Mouse (Mus musculus): ENCODE data around the gene Fam13a.

Fam13a gene

GRCm38 (mm10) chr6:58932515-58933188 is 91.7 kb downstream of the Fam13a start:
- no peak for DNase-seq

DNA sequence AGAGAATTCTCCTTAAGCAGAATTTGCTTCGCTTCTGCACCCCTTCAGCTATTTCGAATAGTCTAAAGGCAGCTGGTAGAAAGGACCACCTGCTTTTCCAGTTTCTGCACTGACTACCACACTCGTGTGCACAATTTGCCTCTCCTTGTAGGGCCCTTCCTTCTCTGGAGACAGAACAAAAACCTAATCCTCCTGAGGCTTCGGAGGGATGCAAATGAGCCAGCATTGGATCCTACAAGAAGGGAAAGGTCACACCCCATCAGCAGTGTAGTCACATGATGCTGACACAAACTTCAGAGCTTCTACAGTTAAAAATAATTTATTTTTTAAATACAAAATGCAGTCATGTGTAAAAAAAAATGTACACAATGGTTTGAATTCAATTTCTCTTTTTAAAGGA is 93.2 kb downstream of the Fam13a start:
- no peak for DNase-seq

DNA sequence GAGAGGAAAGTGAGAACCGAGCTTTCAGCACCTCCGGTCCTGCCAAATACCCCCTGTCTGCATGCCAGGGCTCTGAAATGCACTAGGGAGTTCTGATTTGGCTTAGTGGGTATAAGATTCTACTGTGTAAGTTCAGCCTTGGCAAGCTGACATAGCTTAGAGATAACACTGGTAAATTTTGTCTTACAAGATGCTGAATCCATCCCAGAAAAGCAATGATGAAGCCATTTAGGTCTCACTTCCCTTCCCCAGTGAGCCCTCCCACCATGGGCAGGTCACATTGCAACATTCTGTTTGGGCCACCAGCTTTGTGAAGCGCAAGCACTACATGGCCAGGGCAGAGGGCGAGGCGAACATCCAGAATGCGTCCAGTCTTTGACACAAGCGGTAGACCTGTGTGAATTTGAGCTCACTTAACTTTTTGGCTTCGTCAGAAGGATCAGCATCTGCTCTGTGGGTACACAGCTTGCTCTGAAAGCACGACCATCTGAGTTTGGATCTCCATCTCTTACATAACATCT is 94.4 kb downstream of the Fam13a start:
- peak; percentile 43 for DNase-seq

- DNase-seq = peak; percentile 85
Measured at GRCm38 (mm10) chr6:58927881-58928280, 96.5 kb downstream of the Fam13a start.

DNA sequence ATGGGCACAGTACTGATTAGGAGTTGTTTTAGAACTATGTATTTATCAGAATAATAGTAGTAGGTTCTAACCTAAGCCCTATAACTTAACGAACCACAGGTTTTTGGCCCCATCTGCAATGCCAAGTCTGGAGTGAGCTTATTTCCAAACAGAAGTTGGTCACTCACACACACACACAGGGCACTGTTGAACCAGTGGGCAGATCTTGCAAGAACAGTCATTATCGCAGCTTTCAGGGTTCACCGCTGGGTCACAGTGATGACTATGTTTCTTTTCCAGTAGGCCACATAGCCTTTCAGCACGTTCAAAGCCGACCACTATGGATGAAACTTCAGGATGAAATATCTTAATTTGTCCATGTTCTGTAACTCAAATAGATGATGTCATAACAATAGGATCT is 101.8 kb downstream of the Fam13a start:
- DNase-seq = no peak

- DNase-seq = no peak
Measured at GRCm38 (mm10) chr6:58921623-58922022, 102.7 kb downstream of the Fam13a start.

DNA sequence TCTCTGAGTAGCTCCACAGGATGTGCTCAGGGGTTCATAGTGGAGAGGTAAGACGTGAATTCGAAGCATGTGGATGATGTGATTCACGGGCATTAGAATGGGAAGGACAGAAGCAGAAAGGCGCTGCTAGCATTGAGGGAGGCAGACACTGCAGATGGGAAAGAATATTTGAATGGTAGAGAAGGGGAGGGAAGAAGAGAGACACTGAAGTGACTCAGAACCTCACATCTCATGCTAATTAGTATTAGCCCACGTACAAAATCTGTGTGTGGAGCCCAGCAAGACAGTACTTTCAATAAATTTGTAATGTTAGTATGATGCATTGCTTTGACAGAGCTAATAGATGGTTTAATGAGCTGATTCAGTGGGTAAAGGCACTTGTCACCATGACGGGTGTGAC is 103.6 kb downstream of the Fam13a start:
- no peak for DNase-seq

- DNase-seq = no peak
Measured at GRCm38 (mm10) chr6:58916498-58916897, 107.9 kb downstream of the Fam13a start.

GRCm38 (mm10) chr6:58913971-58914370 is 110.4 kb downstream of the Fam13a start:
- no peak for DNase-seq

GRCm38 (mm10) chr6:58913551-58913950 is 110.8 kb downstream of the Fam13a start:
- no peak for DNase-seq

DNA sequence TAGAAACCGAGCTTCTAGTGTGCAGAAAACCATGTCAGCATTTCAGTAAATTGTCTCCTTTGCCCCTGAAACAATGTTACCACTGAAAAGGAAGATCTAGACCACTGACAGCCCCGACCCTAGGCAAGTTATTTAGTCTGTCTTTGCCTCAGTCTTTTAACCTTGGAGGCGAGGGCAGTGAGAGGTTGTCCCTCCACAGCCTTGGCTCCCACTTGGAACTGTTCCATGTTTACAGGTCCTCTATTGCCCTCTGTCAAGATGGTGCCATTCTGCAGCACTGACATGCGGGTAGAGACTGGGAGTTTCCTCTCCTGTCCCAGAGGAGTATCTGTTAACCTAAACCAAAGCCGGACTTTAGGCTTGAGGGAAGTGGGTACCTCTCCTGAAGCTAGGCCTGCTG is 111.5 kb downstream of the Fam13a start:
- no peak for DNase-seq

DNA sequence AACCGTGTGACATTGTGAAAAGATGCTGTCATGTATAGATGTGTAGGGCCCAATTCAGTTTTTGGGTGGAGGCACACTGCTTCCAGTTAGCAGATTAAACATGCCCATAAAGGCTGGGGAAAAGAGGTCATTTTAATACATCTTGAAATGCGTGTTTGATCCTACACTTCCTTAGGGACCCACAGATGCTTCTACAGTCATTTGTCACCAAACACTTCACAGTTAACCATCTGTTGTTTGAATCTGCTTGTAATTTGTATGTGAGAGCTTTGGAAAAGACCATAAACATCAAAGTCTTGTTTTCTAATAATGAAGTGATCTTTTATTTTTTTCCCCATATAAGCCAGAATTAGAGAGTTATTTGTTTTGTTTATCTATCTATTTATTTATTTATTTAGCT is 116.6 kb downstream of the Fam13a start:
- no peak for DNase-seq

DNA sequence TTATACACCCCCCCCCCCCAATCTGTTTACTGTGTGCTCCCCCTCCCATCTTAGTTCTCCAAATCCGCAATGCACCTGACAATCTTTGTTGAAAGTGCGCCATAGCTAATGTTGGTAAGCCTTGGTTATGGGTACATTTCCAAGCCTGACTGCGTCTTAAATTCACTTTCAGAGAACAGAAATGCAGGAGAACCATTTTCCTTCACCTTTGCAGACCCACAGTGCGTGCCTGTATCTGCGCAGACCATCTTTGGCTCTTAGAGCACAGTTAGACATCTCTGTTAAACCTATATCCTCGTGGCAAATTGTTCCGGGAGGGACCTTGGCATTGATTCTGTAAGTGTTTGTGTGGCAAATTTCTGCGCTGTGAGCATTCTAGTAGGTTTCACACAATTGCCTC is 117.0 kb downstream of the Fam13a start:
- no peak for DNase-seq

DNA sequence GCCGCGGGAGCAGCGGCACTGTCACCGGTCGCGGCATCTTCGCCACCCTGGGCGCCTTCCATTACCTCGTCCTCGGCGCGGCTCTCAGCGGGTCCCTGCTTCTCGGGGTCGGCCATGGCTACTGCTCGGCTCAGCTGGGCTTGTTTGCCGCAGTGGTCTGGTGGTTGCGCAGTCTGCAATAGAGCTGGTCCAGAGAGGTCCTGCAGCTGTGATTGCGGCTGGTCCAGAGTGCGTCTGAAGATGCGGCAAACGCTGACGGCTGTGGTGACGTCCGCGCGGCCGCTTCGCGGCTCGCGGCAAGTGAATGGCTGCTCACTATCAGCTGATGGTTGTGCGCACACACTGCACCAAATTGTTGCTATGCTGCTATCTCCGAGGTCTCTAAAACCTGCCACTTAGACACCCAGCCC is 117.5 kb downstream of the Fam13a start, which contains the start of gene Nap1l5:
TSS of gene Nap1l5 (minus strand) at position 225 of the 410 bp plus-strand sequence.
- DNase-seq = peak; percentile 92

DNA sequence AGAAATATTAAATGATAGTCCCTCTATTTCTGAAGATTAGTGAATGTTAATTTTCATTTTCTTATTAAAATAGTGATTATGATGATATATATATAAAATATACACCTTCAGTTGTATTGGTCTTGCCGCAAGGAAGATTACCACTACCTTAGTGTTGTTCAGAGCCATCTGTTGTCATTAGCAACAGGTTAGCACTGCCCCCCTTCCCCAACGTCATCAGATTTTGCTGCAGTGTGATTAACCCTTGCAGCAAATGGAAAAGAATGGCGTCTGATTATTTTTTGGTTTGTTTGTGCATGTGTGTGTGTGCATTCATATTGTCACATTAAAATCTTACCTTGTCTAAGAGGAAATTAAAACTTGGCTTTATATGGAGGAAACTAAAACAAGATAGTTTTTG is 119.8 kb downstream of the Fam13a start:
- DNase-seq = peak; percentile 51

DNA sequence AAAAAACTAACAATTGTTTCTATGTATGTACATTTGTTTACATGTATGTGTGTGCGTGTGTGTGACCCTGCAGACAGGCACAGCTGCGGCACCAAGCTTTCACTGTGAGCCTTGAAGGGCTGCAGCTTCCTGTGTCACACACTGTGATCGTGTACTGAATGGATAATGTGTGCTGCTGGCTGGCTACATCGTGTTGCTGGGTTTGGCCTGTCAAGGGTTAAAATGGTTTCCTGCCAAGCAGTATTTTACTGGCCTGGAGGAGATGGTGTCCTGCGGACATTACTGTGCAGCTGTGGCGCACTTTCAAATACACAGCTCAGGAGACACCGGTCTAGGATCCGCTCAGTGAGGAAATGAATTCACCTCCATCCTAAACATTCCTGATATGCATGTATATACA is 121.2 kb downstream of the Fam13a start:
- DNase-seq = peak; percentile 54

DNA sequence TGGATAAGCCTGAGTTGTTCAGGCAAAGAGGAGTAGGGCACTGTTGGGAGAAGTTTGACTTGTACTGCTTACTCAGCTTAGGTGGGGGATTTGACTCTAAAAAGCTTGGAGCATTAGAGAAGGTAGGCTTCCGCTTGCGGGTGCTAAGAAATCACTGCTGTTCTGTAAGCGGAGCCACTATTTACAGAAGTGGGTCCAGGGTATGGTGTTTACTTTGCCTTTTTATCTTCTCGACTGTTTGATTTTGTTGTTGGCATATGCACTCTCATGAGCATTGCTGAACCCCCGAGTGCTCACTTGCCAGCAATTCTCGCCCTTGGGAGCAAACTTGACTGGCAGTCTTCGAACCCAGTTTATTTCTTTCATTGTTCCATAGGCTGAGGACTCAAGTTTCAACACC is 123.8 kb downstream of the Fam13a start:
- DNase-seq = no peak

GRCm38 (mm10) chr6:58899076-58899475 is 125.3 kb downstream of the Fam13a start:
- no peak for DNase-seq

- DNase-seq = no peak
Measured at GRCm38 (mm10) chr6:58896648-58897047, 127.7 kb downstream of the Fam13a start.

DNA sequence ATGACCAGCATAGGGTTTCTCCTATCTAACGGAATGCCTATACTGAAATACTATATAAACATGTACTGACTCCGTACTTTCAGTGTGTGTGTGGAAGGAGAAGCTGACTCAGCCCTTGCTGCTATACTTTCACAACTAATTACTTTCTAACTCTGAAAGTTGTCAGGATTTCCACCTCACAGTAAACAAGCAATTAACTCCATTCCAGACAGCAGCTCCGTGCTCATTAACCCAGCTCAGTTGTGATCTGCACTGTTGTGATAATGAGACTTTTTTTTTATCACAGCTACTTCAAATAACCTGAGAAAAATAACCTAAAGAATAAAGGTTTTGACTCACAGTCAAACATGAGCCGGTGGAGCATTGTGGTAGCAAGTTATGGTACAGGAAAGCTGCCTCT is 129.4 kb downstream of the Fam13a start:
- DNase-seq = no peak

GRCm38 (mm10) chr6:58893307-58893706 is 131.0 kb downstream of the Fam13a start:
- no peak for DNase-seq

- no peak for DNase-seq
Measured at GRCm38 (mm10) chr6:58889917-58890316, 134.4 kb downstream of the Fam13a start.

DNA sequence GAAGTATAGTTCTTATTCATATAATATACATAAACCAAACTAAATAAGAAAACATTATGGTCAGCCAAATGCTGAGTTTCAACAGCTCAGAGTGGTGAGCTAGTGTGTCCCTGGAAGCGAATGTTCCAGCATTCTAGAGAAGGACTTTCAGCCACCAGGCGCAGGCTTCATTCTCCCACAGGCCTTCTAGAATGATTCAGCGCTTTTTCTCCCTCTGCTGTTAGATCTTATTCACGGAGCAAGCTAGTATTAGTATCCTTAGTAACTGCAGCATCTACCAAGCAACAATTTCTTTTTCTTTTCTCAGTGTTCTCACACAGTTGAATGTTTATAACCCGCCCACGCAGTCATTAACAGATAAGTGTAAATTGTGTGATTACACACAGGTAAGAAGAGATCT is 142.1 kb downstream of the Fam13a start:
- DNase-seq = no peak
